Mouse (Mus musculus) ovary, adult 18-20 months (tissue): ENCODE measurements at regions not wholly inside any gene's neighbourhood (a gene's known extent, or its start where the extent isn't known, plus 50 kb on each side); places are given as distances from the start of the nearest gene placed in this dataset.
"Not testable (repeated sequence)": the region's sequence is repeated elsewhere in the genome, so short reads cannot be mapped to it uniquely, and the experiment has no call there.

Experiments
- DNase-seq: peaks from one replicate; pipeline ENCODE4 v3.0.0; 2022; ENCODE audit warnings: low spot score, mixed read lengths

DNA sequence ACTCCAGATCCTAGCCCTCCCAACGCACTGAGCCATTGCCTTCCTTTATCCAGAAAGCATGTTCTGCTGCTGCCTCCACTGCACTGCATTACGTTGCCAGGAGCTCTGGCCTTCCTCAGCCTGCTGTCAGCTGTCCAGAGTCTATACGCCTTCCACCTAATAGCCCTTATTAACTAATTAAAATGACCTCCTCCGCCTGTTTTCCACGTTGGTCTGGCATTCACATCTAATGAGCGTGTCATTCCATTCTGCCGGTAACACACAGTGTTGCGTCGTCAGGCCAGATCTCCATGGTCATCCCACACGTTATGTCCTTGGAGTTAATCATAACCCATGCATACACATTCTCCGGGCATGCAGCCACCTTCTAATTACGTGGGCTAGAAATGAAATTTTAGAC, 56.7 kb upstream of the Med4 start:
- DNase-seq: peak; percentile 56

DNA sequence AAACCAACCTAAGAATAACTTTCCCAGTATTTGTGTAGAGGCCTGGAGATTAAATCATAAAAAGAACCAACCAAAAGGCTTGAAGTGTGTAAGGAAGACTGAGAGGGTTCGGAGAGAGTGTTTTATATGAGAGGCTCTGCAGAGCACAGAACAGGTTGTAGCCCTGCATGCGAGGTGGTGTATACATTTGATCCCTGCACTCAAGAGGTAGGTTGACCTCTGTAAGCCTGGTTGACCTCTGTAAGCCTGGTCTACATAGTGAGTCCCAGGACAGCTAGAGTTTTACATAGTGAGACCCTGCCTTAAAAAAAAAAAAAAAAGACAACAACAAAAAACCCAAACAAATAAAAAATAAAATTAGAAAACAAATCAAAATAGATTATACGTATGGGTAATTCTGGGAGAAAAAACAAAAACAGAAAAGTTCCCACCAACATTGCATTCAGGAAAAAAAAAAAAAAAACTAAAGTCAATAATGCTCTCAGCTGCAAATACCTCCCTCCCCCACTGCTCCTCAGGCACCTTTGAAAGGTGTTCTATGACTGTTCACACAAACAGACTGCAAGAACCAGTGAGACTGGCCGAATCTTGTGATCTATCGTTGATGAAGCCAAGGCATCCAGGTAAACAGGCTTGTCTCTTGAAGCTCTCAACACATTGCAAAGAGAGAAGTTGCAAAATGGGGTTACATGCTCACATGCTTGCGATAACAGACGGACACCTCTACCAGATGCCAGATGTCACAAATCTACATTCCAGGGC, 57.3 kb upstream of the Med4 start:
- DNase-seq: no peak

DNA sequence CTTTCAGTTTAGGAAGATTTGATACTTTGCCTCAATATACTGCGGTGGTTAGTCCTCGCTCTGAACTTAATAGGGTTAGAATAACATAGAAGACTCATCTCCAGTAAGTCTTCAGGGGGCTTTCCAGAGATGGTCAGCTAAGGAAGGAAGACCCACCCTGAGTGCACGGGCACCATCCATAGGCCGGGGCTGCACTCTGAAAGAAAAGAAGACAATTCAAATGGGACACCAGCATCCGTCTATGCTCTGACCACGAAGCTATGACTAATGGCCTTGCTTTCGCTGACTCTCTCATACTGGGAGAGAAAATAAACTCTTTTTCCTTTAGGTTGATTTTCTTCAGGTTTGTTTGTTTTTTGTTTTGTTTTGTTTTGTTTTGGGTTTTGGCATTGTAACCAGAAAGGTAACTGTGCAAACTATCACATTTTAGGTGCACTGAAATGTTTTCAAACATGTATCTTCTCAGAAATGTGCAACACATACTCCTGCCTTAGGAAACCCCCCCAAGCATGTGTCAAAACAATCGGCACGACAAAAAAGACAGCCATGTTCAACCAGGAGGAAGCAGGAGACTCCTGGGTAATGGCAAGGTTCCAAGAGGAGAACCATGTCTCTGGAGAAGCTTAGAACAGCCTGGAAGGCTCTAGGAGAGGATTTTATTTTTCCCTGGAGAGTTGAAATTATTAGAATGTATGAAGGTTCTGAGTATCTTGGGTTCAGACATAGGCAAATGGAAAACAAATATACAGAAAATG, 58.4 kb upstream of the Med4 start:
- no peak for DNase-seq

DNA sequence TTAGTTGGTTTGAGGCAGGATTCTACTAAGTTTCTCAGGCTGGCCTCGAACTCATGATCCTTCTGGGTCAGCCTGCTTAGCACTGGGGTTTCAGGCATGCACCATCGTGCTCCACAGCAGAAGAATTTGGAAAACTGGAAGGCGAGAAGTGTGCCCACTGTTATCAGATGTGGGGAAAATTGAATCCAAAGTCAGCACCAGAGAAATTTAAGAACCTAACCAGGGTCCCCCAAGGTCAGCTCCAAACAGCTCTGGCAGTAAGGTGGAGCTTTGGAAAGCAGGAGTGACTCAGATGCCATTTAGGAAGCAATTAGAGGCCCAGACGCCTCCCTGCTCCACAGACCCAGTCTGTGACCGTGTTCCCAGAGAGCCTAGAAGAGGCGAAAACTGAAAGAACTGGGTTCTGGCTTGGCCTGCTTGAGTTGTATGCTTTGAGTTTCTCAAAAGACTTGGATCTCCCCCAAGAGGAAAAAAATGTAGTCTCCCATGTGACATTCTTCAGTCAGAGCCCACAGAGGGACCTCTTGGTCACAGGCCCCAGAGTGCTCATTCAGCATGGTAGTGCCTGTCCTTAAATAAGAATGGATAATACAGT, 59.8 kb upstream of the Med4 start:
- no peak for DNase-seq

DNA sequence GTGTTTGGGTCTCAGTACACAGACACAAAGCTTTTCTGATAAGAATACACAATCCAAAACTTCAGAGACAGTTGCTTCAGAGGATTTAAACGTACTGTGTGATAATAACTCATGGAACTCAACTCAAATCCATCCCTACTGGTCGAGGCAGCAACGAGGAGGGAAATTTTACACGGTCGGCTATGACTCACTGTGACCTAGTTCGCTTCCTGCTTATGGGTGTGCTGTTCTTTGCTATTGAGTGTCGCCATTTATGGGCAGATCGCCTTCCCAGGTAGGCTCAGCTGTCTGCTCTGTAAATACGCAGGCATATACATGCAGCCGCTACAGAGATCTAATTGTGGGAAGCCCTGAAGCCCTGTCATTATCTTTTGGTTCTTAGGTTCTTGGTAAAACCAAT, 60.7 kb upstream of the Med4 start:
- DNase-seq: no peak

DNA sequence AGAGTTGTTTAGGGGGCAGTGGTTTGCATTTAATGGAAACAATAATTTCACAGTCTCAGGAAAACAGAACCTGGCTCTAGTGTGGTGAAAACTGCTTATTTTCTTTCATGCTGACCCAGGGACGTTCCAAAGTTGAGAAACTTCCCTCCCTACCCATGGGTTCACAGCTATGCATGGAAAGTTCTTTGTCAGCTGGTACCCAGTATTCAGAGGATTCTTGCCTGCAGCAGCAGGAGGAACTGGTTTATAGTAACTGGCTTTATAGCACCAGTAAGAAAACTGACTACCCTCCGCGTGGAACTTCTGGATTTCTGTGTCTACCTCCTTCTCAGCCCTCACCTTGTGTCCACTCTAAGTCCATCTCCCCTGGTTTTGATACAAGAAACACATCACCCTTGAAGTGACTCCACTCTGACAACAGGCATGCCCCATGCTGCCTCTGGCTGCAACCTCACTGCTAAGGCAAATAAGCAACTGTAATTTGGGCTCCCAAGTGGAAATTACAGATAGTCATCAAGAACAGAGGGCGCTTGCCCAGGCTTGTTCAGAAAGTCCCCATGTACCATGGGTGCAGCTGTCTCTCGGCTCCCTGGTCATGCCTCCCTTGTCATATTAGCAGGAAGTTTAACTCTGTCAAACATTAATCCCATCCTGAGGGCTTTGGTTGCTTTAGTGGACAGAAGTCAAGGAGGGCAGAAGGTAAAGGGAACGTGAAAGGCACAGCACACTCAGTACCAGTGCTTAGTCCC, 60.6 kb upstream of the Itm2b start:
- DNase-seq: no peak

DNA sequence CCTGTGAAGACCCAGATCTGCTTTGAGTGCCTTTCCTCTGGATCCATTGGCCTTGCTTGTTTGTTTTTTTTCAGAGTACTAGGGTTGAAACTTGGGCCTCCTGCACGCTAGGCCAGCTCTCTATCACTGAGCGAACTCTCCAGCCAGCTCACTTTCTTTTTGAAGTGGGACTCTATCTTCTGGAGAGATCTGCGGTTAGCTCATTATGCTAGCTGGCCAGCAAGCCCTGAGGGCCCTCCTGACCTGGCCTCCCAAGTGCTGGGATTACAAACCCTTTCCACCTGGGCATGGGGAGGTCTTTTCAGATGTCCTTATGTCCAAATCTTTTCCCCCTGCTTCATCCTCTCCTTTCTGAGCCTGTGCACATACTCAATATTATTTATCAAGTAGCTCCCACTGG, 59.6 kb upstream of the Itm2b start:
- DNase-seq: no peak

DNA sequence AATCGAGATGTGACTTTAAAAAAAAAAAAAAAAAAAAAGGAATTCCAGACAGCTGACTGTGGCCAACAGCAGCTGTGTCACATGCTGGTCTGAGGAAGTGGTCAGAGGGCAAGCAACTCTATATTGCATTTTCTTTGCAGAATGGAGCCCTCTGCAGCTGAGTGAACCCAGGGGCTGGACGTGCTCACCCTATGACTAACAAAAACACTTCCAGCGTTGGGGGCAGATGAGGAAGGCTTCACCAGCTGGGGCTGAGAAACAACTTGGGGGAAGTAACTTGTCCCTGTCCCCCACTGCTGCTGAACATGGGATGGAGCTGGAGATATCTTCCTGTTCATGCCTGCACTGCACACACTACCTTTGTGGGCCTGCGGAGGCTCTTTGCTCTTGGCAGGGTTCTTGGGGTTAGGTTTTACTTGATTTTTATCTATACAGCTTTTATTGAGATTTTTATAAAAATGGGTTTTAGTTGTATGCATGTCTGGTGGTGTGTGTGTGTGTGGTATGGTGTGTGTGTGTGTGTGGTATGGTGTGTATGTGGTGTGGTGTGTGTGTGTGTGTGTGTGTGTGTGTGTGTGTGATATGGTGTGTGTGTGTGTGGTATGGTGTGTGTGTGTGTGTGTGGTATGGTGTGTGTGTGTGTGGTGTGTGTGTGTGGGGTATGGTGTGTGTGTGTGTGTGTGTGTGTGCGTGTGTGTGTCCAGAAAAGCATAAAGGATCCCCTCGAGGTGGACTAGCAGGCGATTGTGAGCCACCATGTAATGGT, 57.0 kb upstream of the Itm2b start:
- DNase-seq: no peak

DNA sequence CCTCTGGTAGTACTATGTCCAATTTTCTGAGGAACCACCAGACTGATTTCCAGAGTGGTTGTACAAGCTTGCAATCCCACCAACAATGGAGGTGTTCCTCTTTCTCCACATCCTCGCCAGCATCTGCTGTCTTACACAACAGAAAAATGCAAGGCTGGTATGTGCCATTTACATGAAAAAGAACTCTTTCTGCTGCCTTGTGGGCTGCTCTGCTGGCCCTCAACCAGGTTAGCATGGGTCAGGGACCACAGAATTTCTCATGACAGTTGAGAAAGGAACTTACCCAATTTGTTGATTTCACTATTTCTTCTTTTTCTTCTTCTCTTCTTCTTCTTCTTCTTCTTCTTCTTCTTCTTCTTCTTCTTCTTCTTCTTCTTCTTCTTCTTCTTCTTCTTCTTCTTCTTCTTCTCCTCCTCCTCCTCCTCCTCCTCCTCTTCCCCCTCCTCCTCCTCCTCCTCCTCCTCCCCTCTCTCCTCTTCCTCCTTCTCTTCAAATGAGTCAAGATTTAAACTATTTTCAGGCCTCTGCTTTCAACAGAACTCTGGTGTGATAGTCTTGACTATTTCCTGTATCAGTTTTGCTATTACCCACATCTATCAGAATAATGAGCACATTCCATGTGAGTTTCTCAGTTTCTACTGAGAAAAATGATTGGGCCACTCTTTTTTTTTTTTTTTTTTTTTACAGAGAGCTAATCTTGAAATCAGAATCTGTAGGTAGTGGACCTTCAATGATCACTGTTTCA, 56.3 kb upstream of the Itm2b start:
- not testable (repeated sequence) for DNase-seq

DNA sequence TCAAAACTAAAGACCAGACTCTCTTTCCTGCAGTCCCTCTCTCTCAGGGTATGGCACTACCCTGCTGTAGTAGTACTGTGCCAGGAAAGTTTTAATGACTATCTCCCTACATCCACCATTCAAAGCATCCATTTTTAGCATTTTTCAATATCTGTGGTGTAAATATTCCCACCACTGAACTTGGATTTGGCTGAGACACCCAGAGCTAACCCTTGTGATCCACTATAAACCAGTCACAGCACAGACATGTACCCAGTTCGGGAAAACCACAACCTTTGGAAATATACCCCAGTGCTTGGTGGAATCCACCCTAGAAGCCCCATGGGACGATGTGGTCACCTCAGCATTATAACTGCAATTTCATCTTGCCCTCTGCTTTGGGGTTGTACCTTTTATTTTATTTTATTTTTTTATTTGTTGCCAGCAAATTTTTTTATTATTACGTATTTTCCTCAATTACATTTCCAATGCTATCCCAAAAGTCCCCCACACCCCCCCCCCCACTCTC, 54.8 kb upstream of the Itm2b start:
- DNase-seq: no peak

DNA sequence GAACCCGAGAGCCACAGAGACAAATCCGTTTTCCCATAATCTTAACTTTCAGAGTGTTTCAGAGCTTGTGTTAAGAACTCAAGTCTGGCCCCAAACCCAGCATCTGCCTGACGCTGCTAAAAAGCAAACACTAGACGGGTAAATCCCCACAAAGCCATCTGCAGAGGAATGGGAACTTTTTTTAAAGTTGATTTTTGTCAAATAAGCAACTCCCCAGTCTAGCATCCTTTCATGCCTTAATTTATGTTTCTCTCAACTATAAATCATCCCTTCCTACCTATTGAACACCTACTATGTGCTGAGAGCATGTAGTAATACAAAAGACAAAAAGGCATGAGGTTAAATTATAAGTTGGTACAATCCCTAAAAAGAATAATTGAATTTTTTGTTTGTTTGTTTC, 50.8 kb upstream of the Itm2b start:
- DNase-seq: no peak
